Mouse (Mus musculus) midbrain, postnatal 0 days (tissue): ENCODE measurements at regions not wholly inside any gene's neighbourhood (a gene's known extent, or its start where the extent isn't known, plus 50 kb on each side); places are given as distances from the start of the nearest gene placed in this dataset.

Experiments used
- ATAC-seq: fragments of 200-750 bp; cut with Nextera tagmentation; 2 replicates; pipeline ENCODE4 v1.8.0; 2017; ENCODE audit warnings: moderate number of reproducible peaks, mild to moderate bottlenecking, moderate TSS enrichment, moderate library complexity; ENCODE audit not compliant: low FRiP score
- DNase-seq: peaks from one replicate; pipeline ENCODE4 v3.0.0-alpha.2; 2015; ENCODE audit warnings: low spot score
- H3K27ac ChIP-seq: fragments of 300-500 bp; sonication (generic); 2 replicates; pipeline ENCODE4 v1.5.1; 2014; ENCODE audit warnings: low read depth, mild to moderate bottlenecking, low read length, mixed read lengths
- H3K27me3 ChIP-seq: fragments of 300-500 bp; sonication (generic); 2 replicates; pipeline ENCODE4 v1.6.1; 2014; ENCODE audit warnings: low read length, control low read depth, mixed read lengths; ENCODE audit not compliant: insufficient read depth
- H3K36me3 ChIP-seq: fragments of 300-500 bp; sonication (generic); 2 replicates; pipeline ENCODE4 v1.6.1; 2014; ENCODE audit warnings: low read length, control low read depth, mixed read lengths; ENCODE audit not compliant: insufficient read depth
- H3K4me1 ChIP-seq: fragments of 300-500 bp; sonication (generic); 2 replicates; pipeline ENCODE4 v1.6.1; 2014; ENCODE audit warnings: mild to moderate bottlenecking, control low read depth, antibody characterized with exemption, low read length, mixed read lengths; ENCODE audit not compliant: insufficient read depth
- H3K4me2 ChIP-seq: fragments of 300-500 bp; sonication (generic); 2 replicates; pipeline ENCODE4 v1.6.1; 2014; ENCODE audit warnings: low read depth, mild to moderate bottlenecking, low read length, mixed read lengths; ENCODE audit not compliant: poor library complexity, severe bottlenecking
- H3K4me3 ChIP-seq: fragments of 300-500 bp; sonication (generic); 2 replicates; pipeline ENCODE4 v1.5.1; 2014; ENCODE audit warnings: low read depth, mild to moderate bottlenecking, low read length, moderate library complexity
- H3K9ac ChIP-seq: fragments of 300-500 bp; sonication (generic); replicated peaks from 2 replicates; pipeline ENCODE4 v1.6.1; 2014; ENCODE audit warnings: mild to moderate bottlenecking, low read length, moderate library complexity, mixed read lengths; ENCODE audit not compliant: poor library complexity, severe bottlenecking
- H3K9me3 ChIP-seq: fragments of 300-500 bp; sonication (generic); 2 replicates; pipeline ENCODE4 v1.6.1; 2016; ENCODE audit warnings: low read length, control low read depth
- CTCF ChIP-seq: IDR thresholded peaks from 2 replicates; pipeline ENCODE4 v1.5.1; 2016; ENCODE audit warnings: antibody characterized with exemption, mild to moderate bottlenecking
- WGBS: fragments of 180-500 bp; shearing (Covaris S2); extraction: QIAGEN DNeasy Blood & Tissue Kit; methylation state at CpG from one replicate; pipeline ENCODE4 v1.1.7; 2014; 5-methylcytosine and 5-hydroxymethylcytosine counted together

DNA sequence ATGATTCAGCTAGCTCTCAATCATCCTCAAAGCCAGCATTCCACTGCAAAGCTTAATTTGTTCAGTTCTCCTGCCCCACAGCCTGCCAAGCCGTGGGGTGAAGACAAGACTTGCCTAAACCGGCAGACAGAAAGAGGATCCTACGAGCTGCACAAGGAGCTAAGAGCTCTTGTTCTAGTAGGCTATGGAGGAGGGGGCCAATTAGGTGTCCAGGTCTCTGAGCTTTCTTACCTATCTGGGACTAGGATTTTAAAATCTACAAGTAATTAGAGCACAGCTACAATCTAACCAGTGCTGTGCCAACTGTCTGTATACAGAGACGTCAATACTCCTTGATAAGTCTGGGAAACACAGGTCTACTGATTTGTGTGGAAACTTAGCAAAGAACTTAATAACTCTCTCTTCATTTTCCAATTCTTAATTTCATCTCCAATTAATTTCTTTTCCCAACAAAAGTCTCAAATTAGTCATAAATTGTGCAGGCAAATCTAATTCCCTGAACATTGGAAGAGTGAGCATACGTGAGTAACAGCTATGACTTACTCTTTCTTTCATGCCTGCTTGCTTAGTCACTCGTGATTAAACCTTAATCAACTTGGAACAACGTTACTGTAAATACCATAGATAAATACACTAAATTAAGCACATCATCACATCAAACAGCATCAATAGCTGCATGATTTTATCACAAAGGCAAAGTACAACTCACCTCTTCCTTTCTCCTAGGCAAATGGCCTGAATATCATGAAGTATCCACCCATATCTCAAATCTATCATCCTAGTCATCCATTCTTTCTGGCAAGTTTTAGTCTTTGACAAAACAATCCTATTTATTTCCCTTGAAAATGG lies 87.1 kb upstream of the Mtap start:
- H3K36me3 ChIP-seq = no peaks in the 10 kb centered on the region
- no peak overlapping the region for H3K4me3 ChIP-seq
- TF ChIP-seq CTCF = no peak
- no peak overlapping the region for H3K9ac ChIP-seq
- H3K27ac ChIP-seq = no peak overlapping the region
- no peaks in the 10 kb centered on the region for H3K9me3 ChIP-seq
- no peak for DNase-seq
- 73% methylated on average over 7 of the region's 7 CpGs for WGBS
- H3K4me2 ChIP-seq = no peak overlapping the region
- no peaks in the 10 kb centered on the region for H3K4me1 ChIP-seq
- no peak for ATAC-seq
- H3K27me3 ChIP-seq = no peaks in the 10 kb centered on the region

DNA sequence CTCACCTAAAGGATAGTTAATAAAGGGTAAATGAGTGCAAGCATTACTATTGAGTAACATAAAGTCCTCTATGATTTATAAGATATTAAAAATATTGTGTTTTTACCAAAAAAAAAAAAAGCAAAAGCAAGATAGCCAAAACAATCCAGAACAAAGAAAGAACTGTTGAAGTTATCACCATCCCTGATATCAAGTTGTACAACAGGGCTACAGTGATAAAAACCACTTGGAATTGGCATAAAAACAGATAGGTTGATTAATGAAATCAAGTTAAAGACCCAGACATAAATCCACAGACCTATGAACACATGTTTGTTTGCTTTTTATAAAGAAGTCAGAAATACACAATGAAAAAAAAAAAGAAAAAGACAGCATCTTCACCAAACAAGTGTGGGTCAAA lies 92.4 kb upstream of the Mtap start:
- ATAC-seq (no peak), DNase-seq (no peak)
- Histone ChIP-seq H3K4me2 (no peak overlapping the region), H3K9ac (no peak overlapping the region), H3K27me3 (no peaks in the 10 kb centered on the region), H3K9me3 (no peaks in the 10 kb centered on the region), H3K36me3 (no peaks in the 10 kb centered on the region), H3K4me1 (no peaks in the 10 kb centered on the region), H3K4me3 (no peak overlapping the region), H3K27ac (no peak overlapping the region)
- TF ChIP-seq CTCF = no peak

DNA sequence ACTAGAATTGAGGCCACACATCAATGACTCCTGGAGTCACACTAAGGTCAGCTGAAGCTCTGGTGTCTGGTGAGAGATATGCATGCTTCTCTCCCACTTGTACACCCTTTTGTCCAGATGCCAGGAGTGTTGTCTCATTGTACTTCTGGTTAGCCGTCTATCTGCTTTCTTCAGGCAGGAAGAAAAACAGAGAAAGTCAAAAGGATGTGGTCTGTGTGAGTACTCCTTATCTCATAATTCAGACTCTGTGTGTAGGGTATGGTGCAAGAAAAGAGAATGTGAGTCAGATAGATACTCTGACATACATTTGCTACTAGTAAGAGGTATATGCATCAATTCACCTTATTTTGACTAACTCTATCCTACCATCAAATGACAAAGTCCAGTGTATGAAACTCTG lies 92.9 kb upstream of the Mtap start:
- no peak overlapping the region for H3K4me3 ChIP-seq
- DNase-seq = no peak
- no peak overlapping the region for H3K9ac ChIP-seq
- 70% methylated on average over 1 of the region's 1 CpGs for WGBS
- H3K4me2 ChIP-seq = no peak overlapping the region
- no peaks in the 10 kb centered on the region for H3K27me3 ChIP-seq
- no peak overlapping the region for H3K27ac ChIP-seq
- ATAC-seq = no peak
- no peaks in the 10 kb centered on the region for H3K4me1 ChIP-seq
- no peaks in the 10 kb centered on the region for H3K36me3 ChIP-seq
- no peak for TF ChIP-seq CTCF
- H3K9me3 ChIP-seq = no peaks in the 10 kb centered on the region

DNA sequence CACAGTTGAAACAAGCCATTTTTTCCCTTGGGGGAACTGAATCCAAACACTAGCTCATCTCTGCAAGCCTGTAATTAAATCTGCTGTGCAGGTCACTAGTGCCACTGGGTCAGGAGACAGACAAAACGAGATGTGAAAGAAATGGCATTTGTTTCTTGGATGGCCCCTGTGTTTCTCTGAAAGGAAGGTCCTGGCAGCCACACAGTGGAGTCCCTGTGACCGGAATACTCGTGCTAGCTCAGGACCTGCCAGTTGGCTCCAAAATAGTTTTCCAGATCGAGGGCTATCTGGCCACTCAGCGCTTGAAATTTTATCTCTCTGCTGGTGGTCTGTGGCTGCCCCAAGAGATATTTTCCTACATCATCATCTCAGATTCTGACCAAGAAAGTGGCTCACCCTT lies 96.1 kb upstream of the Mtap start:
- DNase-seq (peak; percentile 49), ATAC-seq (peak; percentile 34; the same call in 1 of the 2 replicates)
- Histone ChIP-seq H3K27ac (no peak overlapping the region), H3K9ac (no peak overlapping the region), H3K4me3 (no peak overlapping the region), H3K9me3 (no peaks in the 10 kb centered on the region), H3K4me1 (no peaks in the 10 kb centered on the region), H3K27me3 (no peaks in the 10 kb centered on the region), H3K36me3 (no peaks in the 10 kb centered on the region), H3K4me2 (no peak overlapping the region)
- TF ChIP-seq CTCF = no peak
- WGBS = 53% methylated on average over 5 of the region's 5 CpGs

DNA sequence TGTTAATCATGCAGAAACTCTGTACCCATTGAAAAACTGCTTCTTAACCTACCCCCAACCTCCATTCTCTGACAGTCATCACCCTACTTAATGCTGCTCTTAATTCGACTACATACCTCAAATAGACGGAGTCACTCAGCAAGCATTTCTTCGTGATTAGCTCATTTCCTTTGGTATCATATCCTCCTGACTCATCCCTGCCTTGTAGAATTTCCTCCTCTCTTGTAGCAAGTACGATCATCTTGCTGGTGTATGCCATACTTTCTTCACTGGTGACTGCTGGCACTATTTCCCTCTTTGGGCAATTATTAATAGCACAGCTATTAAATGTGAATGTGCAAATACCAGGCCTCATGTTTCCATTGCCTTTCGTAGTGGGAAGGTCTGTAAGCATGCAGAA lies 98.0 kb upstream of the Mtap start:
- Histone ChIP-seq H3K4me2 (no peak overlapping the region), H3K9me3 (no peaks in the 10 kb centered on the region), H3K4me1 (no peaks in the 10 kb centered on the region), H3K36me3 (no peaks in the 10 kb centered on the region), H3K9ac (no peak overlapping the region), H3K27ac (no peak overlapping the region), H3K4me3 (no peak overlapping the region), H3K27me3 (no peaks in the 10 kb centered on the region)
- no peak for ATAC-seq
- 68% methylated on average over 5 of the region's 5 CpGs for WGBS
- no peak for TF ChIP-seq CTCF
- no peak for DNase-seq

DNA sequence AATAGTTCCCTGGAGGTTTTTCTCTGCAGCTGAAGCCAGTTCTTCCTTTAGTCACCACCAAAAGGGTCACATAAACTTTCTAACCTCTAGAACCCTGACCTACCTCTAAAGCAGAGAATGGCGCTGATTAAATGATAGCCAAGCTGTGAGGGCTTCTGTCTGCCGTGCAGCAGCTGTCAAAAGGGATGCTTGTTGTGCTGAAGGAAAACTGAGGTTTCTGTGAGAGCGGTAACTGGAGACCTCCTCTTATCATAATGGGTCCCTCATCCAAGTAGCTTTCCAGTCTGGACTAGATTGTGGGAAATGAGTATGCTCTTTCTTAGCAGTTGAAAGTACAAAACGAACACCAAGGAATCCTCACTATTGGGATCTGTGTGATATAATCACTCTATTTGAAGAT lies 98.8 kb upstream of the Mtap start:
- ATAC-seq (no peak), DNase-seq (no peak)
- Histone ChIP-seq H3K4me3 (no peak overlapping the region), H3K36me3 (no peaks in the 10 kb centered on the region), H3K9me3 (no peaks in the 10 kb centered on the region), H3K4me2 (no peak overlapping the region), H3K27me3 (no peaks in the 10 kb centered on the region), H3K4me1 (no peaks in the 10 kb centered on the region), H3K27ac (no peak overlapping the region), H3K9ac (no peak overlapping the region)
- WGBS = 69% methylated on average over 4 of the region's 4 CpGs
- no peak for TF ChIP-seq CTCF
